Mouse (Mus musculus) heart, postnatal 0 days (tissue): Measurements from ENCODE around the gene Hsp90aa1. TPM values are rescaled to one million over a fixed set of nuclear protein-coding genes. Genes with fewer than 3 reads are reported as not detected.

Source experiments
- ATAC-seq: fragments of 200-750 bp; cut with Nextera tagmentation; 2 replicates; pipeline ENCODE4 v1.8.0; 2017; ENCODE audit warnings: low read depth, moderate number of reproducible peaks, moderate library complexity; ENCODE audit not compliant: insufficient read depth
- DNase-seq: peaks from one replicate; pipeline ENCODE4 v3.0.0-alpha.2; 2016; ENCODE audit warnings: low spot score
- H3K27ac ChIP-seq: fragments of 300-500 bp; sonication (generic); 2 replicates; pipeline ENCODE4 v1.5.1; 2014; ENCODE audit warnings: low read depth, mild to moderate bottlenecking
- H3K27me3 ChIP-seq: fragments of 300-500 bp; sonication (generic); 2 replicates; pipeline ENCODE4 v1.6.1; 2014; ENCODE audit warnings: low read length, mixed read lengths; ENCODE audit not compliant: control insufficient read depth, insufficient read depth
- H3K36me3 ChIP-seq: fragments of 300-500 bp; sonication (generic); replicated peaks from 2 replicates; pipeline ENCODE4 v1.6.1; 2014; ENCODE audit warnings: low read length, mixed read lengths; ENCODE audit not compliant: control insufficient read depth, insufficient read depth
- H3K4me1 ChIP-seq: fragments of 300-500 bp; sonication (generic); 2 replicates; pipeline ENCODE4 v1.6.1; 2014; ENCODE audit warnings: antibody characterized with exemption; ENCODE audit not compliant: control insufficient read depth, insufficient read depth
- H3K4me2 ChIP-seq: fragments of 300-500 bp; sonication (generic); 2 replicates; pipeline ENCODE4 v1.6.1; 2014; ENCODE audit warnings: low read depth, mild to moderate bottlenecking, low read length, moderate library complexity
- H3K4me3 ChIP-seq: fragments of 300-500 bp; sonication (generic); 2 replicates; pipeline ENCODE4 v1.5.1; 2014; ENCODE audit warnings: low read depth, low read length
- H3K9ac ChIP-seq: fragments of 300-500 bp; sonication (generic); replicated peaks from 2 replicates; pipeline ENCODE4 v1.6.1; 2014; ENCODE audit warnings: low read depth, low read length, mixed read lengths
- H3K9me3 ChIP-seq: fragments of 300-500 bp; sonication (generic); replicated peaks from 2 replicates; pipeline ENCODE4 v1.6.1; 2016; ENCODE audit warnings: low read length; ENCODE audit not compliant: control insufficient read depth
- CTCF ChIP-seq: IDR thresholded peaks from 2 replicates; pipeline ENCODE4 v1.5.1; 2016; ENCODE audit warnings: antibody characterized with exemption, control low read depth, low read depth
- EP300 ChIP-seq: IDR thresholded peaks from 2 replicates; pipeline ENCODE4 v1.6.1; 2016; ENCODE audit warnings: antibody characterized with exemption, low read depth
- WGBS: fragments of 180-500 bp; shearing (Covaris S2); extraction: QIAGEN DNeasy Blood & Tissue Kit; methylation state at CpG from one replicate; pipeline ENCODE4 v1.1.7; 2014; 5-methylcytosine and 5-hydroxymethylcytosine counted together
- microRNA-seq: library from miRNA; unstranded; fragments of <30 nt; microRNA quantifications from one replicate; pipeline ENCODE4, GENCODE M21; 2016
- polyA plus RNA-seq: library from polyadenylated mRNA; unstranded; fragments of >200 nt; fragmentation: Nextera tagmentation; extraction: Ambion mirVana; gene quantifications from 2 replicates; pipeline ENCODE4 v1.2.1, GENCODE M21; 2015
- total RNA-seq: library from RNA; depleted of rRNA; stranded (reverse); fragments of >200 nt; gene quantifications from 2 replicates; pipeline ENCODE4 v1.2.3, GENCODE M21; 2014; ENCODE audit warnings: low replicate concordance; rRNA removed

The Hsp90aa1 gene
- total and polyA plus RNA-seq, 2 experiments from 2014 or later = 181 to 258 TPM

DNA sequence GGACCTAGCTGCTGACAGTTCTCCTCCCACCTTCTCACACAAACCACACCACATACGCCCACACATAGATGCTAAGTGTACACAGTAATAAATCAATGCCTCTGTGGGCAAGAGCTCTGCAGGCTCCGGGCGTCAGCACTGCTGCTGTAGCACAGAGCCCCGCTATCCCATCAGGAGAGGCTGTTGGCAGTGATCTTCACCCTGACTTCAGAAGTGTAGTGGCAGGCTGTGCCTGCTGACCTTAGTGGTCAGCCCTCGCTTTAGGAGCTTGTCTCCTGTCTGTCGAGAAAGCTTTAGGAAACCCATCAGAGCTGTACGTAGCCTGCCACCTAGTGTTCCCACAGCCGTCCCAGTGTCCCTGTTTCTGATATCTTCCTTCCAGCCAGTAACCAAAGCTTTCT lies 52.3 kb downstream of the Hsp90aa1 start:
- Histone ChIP-seq H3K36me3 (peaks cover 92% of the 10 kb centered on the region), H3K27ac (no peak overlapping the region), H3K9ac (no peak overlapping the region), H3K4me3 (no peak overlapping the region), H3K4me2 (no peak overlapping the region), H3K27me3 (no peaks in the 10 kb centered on the region), H3K9me3 (no peaks in the 10 kb centered on the region), H3K4me1 (no peaks in the 10 kb centered on the region)
- ATAC-seq (no peak), DNase-seq (no peak)
- 72% methylated on average over 8 of the region's 8 CpGs for WGBS
- 0 out of 2 replicates have a peak, but pooled peaks have one; percentile 10 for TF ChIP-seq CTCF
- no peak for TF ChIP-seq EP300

Small RNAs within 50 kb of the gene (microRNA-seq; reads per million reads assigned to microRNA genes)
- not detected for gene Gm27299

Other genes starting within 250 kb of the Hsp90aa1 start
- 100 and 126 TPM in 2 replicates for gene Dync1h1, start 101.3 kb downstream of the Hsp90aa1 start, total RNA-seq
- gene Dync1h1, start 101.3 kb downstream of the Hsp90aa1 start, polyA plus RNA-seq = 25.9 and 31.2 TPM in 2 replicates
- gene 1700001K19Rik, start 20.1 kb downstream of the Hsp90aa1 start, total RNA-seq = not detected in 2 replicates
- 0.16 TPM in 1 of 2 replicates, not detected in the other for gene 1700001K19Rik, start 20.1 kb downstream of the Hsp90aa1 start, polyA plus RNA-seq
- 36.9 and 45.8 TPM in 2 replicates for gene Wdr20, start 35.2 kb upstream of the Hsp90aa1 start, total RNA-seq
- gene Wdr20, start 35.2 kb upstream of the Hsp90aa1 start, polyA plus RNA-seq = 10.7 and 12.1 TPM in 2 replicates
- gene Mok, start 138.2 kb upstream of the Hsp90aa1 start, total RNA-seq = 3.1 and 7.4 TPM in 2 replicates
- 2.2 and 2.3 TPM in 2 replicates for gene Mok, start 138.2 kb upstream of the Hsp90aa1 start, polyA plus RNA-seq
- gene Zfp839, start 147.5 kb upstream of the Hsp90aa1 start, total RNA-seq = 4.1 and 6.3 TPM in 2 replicates
- gene Zfp839, start 147.5 kb upstream of the Hsp90aa1 start, polyA plus RNA-seq = 2.6 and 3.2 TPM in 2 replicates
- 59.1 and 91.0 TPM in 2 replicates for gene Cinp, start 186.4 kb upstream of the Hsp90aa1 start, total RNA-seq
- gene Cinp, start 186.4 kb upstream of the Hsp90aa1 start, polyA plus RNA-seq = 44.0 and 47.8 TPM in 2 replicates
- gene Tecpr2, start 186.5 kb upstream of the Hsp90aa1 start, total RNA-seq = 4.1 and 4.7 TPM in 2 replicates
- 1.3 and 1.4 TPM in 2 replicates for gene Tecpr2, start 186.5 kb upstream of the Hsp90aa1 start, polyA plus RNA-seq